Mouse (Mus musculus) neutrophil, adult 5-6 weeks (primary cell): ENCODE measurements at regions not wholly inside any gene's neighbourhood (a gene's known extent, or its start where the extent isn't known, plus 50 kb on each side); places are given as distances from the start of the nearest gene placed in this dataset.
A peak's percentile ranks its signal among the peaks of the same experiment; 100 is the strongest.

Source experiments
- ATAC-seq: fragments of 151-379, 151-347 bp; 2 replicates; pipeline ENCODE4 v1.8.0; 2017; ENCODE audit warnings: mild to moderate bottlenecking, moderate TSS enrichment; ENCODE audit not compliant: insufficient number of reproducible peaks, poor library complexity, low FRiP score, severe bottlenecking; ENCODE audit errors: extremely low read depth

DNA sequence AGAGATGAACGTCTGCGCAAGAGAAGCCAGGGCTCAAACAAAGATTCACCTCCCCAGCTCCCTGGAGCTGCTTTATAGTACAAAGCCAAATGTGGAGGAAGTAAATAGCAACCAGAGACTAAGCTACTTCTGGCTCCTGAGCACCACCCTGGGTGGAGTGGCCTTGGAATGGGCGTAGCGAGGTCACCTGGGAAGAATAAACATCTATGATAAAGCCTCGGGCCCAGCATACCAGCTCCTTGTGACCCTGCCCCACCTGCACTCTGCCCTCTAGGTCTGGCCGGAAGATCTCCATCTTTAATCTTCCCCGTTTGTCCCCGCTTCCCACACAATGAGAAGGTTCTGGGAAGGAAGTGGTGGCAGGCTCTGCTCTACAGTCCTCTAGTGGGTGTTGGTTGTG, 61.0 kb upstream of the Ptpn3 start:
- ATAC-seq = no peak

DNA sequence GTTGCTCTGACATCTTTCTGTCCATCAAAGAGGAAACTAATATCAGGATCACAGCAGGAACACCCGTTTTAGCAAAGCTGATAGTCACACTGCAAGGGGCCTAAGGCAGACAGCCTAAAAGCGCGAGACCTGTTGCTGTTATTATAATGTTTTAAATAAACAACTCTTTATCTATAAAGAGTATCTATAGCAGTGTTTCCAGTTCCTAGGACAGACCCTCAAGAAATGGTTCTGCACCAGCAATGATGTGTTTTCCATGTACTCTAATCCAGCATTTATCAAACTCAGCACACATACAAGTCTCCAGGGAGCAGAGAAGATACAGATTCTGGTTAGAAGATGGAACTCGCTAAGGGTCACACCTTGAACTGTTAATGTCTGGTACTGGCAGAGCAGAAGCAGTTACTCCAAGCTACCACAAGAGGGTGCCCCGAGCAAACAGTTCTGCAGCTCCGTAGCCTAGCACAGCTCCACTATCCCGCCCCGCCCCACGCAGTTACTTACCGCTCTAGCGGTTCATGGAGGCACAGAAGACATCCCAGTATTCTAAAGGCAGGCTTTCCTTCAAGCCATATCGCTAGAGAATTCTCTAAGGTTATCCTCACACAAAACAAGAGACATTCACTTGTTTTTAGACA, 64.2 kb upstream of the Palm2 start:
- peak; percentile 51; the same call in 1 of the 2 replicates for ATAC-seq

DNA sequence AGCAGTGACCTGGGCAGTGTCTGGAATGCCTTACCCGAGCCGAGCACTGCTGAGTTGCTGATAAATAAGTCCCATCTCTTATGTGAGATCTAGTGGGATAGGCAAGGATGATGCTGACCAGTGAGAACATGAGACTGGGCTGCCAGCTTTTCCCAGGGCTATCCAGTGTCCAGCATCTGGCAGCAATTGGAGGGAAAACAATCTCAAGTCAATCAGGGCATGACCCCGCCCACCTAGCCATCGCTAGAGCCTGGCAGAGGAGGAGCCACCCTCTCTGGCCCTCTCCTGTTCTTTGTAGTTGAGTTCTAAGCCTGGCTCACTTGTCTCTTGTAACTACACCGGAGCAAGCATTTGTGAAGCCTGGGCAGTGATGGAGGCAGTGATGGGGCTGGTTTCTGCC, 56.2 kb upstream of the Palm2 start:
- ATAC-seq = no peak

DNA sequence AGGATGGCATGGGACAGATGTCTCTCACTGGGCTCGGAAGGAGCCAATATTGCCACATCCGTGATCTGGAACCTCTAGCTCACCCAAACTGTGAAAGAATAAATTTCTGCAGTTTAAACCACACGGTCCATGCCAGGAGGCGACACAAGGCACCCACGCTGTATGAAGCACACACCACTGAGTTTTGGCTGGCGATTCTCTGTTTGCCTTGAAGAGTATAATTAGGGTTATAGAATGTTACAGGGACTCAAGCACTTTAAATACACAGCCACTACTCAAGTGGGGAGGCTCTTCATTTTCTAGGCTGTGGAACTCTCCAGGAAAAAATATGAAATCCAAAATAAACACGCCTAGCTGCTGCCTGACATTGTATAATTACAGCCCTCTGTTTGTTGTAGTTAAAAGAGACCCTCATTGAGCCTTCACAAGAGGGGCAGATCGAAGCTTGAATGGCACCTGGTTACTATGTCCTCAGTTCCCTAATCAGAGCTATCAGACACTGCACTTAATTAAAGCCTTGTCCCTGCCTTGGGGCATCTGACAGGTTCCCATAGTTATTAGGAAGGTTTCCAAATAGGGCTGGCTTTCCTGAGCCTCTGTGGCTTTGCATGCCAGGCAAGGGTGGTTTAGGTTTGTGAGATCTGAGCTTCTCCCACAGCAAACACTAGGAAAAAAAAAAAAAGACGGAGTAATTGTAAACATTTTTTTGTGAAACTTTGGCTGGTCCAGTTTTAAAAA, 53.8 kb upstream of the Palm2 start:
- no peak for ATAC-seq

DNA sequence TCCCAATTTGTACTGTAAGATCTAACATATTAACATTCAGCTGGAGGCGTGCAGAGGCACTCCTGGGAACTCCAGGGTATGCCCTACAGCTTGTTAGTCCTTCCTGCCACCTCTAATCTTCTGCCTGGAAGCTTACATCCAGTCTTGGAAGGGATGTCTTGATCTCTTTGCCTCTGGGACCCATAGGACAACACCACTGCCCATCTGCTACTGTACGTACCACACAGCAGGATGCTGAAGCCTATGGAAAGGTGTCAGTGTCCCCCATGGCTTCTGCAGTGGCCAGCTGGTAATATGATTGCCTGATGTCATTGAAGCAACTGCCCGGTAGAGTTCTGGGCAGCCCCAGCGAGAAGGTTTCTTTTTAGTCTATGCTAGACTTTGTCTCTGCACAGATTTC, 52.7 kb upstream of the Palm2 start:
- no peak for ATAC-seq
